Mouse (Mus musculus): ENCODE measurements around the gene Ccdc7b.
"Not testable (repeated sequence)": the region's sequence is repeated elsewhere in the genome, so short reads cannot be mapped to it uniquely, and the experiment has no call there.

Gene Ccdc7b

DNA sequence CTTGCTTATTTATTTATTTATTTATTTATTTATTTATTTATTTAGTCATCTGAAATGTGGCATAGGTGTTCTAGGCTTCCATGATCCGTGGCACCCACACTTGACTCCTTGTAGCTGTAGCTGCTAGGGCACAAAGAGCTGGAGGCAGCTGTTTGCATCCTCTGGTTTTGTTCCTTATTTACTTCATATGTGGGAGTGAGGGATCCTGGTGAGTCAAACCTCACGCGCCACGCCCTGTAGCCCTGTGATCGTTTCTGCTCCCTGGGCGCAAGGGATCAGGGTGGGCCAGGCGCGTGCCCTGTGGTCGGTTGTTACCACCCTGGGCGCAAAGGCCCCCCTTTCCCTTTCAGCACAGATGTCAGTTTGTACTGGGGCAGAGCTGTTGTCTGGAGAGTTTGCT lies at the start of gene Ccdc7b:
Gene Ccdc7b, plus strand, starts transcription at position 301 of the 400 bp plus-strand sequence.
- DNase-seq: not testable (repeated sequence)

DNA sequence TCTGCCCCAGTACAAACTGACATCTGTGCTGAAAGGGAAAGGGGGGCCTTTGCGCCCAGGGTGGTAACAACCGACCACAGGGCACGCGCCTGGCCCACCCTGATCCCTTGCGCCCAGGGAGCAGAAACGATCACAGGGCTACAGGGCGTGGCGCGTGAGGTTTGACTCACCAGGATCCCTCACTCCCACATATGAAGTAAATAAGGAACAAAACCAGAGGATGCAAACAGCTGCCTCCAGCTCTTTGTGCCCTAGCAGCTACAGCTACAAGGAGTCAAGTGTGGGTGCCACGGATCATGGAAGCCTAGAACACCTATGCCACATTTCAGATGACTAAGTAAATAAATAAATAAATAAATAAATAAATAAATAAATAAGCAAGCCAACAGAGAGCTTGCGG lies 1.5 kb upstream of the Ccdc7b start, which contains the start of gene Ccdc7a:
Gene Ccdc7a, minus strand, starts transcription at position 101 of the 400 bp plus-strand sequence.
- not testable (repeated sequence) for DNase-seq

GRCm38 (mm10) chr8:129115761-129116160 lies 48.8 kb downstream of the Ccdc7b start:
- DNase-seq: not testable (repeated sequence)

GRCm38 (mm10) chr8:129131561-129131960 lies 64.6 kb downstream of the Ccdc7b start, which contains the start of gene Gm10999:
TSS of gene Gm10999 (minus strand) at chr8:129131661.
- no peak for DNase-seq

- no peak for DNase-seq
Measured at GRCm38 (mm10) chr8:129133475-129133874, 66.5 kb downstream of the Ccdc7b start.
